Mouse (Mus musculus) left cerebral cortex, adult 11 months (tissue): Measurements from ENCODE around the gene Dmac2.

Experiments used
- DNase-seq: peaks from one replicate; pipeline ENCODE4 v3.0.0; 2022; ENCODE audit warnings: low spot score

Dmac2 gene

DNA sequence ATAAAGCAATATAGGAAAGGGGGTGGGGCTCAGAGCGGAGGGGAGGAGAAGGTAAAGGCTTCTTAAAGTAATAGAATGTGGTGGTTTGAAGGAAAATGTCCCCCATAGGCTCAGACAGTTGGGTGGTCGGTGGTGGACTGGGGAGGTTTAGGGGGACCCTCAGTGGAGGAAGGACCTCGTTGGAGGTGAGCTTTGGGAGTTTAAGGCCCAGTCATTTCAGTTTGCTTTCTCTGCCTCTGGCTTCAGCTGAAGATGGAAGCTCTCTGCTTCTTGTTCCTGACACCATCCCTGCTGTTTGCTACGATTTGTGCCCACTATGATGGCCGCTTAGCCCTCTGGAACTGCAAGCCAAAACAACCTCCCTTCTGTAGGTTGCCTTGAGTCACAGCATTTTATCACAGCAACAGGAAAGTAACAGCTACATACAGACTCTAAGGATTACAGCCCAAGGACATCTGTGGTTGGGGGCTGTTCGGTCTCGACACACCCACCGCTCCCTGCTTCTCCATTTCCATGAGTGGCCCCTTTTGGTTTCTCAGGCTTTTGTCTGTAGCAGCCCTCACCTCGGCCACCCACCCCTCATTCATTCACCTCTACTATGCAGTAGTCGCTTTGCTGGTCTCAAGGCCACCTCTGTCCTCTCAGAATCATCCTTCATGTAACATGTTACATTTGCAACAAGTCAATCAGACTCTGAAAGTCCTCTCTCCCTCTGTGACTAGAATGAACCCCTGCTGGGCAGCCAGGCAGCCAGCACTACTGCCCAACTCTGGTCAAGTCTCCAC is 1.6 kb upstream of the Dmac2 start:
- no peak for DNase-seq

- no peak for DNase-seq
These were observed 443 bp downstream of the Dmac2 start for GRCm38 (mm10) chr7:25619722-25619991.

DNA sequence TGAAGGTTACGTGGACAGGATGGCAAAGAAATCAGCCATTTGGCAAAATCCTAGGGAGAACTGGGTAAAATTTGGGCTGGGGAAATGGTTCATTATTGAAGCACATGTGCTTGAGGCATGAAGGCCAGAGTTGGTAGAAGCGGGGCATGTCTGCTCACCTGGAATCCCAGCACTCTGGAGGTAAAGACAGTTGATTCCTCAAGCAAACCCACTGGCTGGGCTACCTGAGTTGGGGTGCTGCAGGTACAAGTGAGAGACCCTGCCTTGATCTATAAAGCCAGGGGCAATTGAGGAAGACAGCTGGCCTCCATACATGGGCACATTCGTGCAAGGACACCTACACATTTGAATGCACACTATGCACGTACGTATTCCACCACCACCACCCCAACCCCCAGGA is 887 bp downstream of the Dmac2 start:
- no peak for DNase-seq

DNA sequence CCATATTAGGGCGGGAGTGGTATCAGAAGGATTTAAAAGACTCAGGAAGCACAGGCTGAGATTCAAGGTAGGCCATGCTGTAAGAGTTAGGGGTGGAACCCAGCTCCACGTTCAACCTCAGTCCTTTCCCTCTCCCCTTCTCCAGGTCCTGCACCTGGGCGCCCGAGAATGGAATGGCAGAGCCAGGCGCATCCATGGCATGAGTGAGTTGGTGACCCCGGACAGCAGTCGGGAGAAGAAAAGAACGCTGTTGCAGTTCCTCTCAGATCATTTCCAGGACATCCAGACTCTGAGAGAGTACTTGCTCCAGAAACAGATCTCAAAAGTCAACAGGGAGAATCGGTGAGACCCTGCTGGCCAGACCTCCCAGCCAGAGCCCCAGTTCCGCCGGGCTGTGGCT is 1.5 kb downstream of the Dmac2 start:
- DNase-seq, result no peak

- no peak for DNase-seq
These were observed 4.7 kb downstream of the Dmac2 start for GRCm38 (mm10) chr7:25623857-25624370.

GRCm38 (mm10) chr7:25624851-25625250 is 5.6 kb downstream of the Dmac2 start:
- no peak for DNase-seq

DNA sequence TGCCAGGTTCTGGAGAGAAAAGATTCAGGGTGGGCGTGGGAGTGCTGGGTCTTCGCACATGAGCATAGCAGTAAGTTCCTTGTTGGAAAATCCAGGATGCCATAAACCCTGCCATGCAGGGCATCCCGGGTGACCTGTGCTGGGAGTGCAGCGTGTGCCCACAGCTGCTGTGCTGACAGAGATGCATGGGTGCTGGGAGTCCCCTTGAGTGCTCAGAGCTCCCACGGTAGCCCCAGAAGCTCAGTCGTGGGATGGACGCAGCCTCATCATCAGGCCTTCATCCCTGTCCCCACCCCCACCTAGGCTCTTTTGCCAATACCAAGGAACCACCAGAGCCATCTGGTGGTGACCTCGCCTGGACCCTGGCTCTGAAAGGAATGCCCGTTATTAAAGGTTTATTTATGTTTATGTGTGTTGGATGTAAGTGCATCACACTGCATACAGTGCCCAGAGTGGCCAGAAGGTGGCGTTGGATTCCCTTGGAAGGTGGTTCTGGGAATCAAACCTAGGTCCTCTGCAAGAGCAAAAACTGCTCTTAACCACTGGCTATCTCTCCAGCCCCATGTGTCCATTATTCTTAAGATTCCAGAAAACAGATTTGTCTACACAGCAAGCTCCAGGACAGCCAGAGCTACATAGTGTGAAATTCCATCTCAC is 6.5 kb downstream of the Dmac2 start:
- no peak for DNase-seq

- DNase-seq, result no peak
These were observed 7.6 kb downstream of the Dmac2 start, which contains the start of gene B3gnt8 for GRCm38 (mm10) chr7:25626509-25627430. B3gnt8 (plus strand) TSS chr7:25626654.

DNA sequence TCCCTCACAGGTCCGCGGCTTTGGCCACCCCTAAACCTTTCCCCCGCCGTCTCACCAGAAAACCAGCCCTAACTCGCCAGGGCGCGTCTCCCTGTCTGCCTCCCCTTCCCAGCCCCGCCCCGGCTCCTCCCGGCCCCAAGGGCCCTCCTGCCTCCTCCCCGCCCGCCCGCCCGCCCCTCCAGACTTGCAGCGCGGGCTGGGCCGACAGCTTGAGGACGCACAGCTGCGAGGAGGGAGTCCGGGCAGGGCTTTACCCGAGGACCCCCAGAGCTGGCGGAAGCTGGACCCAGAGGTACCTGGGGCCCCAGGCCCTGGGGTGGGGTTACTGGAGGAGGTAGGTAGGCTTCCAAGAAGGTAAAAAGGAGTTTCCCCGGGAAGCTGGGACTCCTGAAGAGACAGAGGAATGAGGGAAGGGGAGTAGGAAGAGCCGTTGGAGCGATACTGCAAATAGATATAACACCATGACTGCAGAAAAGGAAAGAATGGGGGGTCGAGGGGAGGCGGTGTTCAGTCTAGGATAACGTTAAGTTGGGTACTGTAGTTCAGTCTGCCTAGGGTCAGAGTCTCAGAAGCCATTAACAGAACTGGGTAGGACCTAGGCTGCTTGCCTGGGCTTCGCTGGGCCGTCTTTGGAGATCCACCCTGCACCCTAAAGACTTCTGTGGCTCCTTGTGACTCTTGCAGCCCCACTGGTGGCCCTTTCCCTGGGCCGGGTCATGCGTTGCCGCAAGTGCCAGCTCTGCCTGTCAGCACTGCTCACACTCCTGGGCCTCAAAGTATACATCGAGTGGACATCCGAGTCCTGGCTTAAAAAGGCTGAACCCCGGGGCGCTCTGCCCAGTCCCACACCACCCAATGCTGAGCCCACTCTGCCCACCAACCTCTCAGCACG is 8.5 kb downstream of the Dmac2 start:
- no peak for DNase-seq

DNA sequence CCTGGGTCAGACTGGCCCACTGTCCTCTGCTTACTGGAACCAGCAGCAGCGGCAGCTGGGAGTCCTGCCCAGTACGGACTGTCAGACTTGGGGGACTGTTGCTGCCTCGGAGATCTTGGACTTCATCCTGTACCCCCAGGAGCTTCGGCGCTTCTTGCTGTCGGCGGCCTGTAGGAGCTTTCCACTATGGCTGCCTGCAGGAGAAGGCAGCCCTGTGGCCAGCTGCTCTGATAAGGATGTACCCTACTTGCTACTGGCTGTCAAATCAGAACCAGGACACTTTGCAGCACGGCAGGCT is 9.1 kb downstream of the Dmac2 start:
- DNase-seq, result no peak

- DNase-seq, result no peak
These were observed 13.5 kb downstream of the Dmac2 start for GRCm38 (mm10) chr7:25632679-25633078.

GRCm38 (mm10) chr7:25636373-25636772 is 17.2 kb downstream of the Dmac2 start:
- no peak for DNase-seq

DNA sequence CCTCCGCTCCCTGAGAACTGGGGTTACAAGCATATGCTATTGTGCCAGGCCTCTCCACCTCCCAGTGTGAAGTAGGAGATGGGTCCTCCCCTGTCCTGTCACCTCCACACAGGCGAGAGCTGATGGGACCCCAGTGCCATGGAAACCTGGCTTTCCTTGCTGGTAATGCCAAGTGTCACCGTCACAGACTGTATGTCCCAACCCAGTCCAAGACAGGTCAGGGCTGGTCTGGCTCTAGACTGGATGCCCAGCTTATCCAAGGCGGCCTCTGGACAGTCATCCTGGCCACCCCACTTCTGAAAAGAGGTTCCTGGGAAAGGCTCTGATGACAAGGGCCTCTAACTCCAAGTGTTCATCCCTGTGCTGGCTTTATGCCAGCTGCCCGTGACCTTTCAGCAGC is 17.9 kb downstream of the Dmac2 start:
- DNase-seq, result no peak

GRCm38 (mm10) chr7:25639754-25640153 is 20.5 kb downstream of the Dmac2 start:
- no peak for DNase-seq

GRCm38 (mm10) chr7:25644136-25644535 is 24.9 kb downstream of the Dmac2 start:
- DNase-seq, result no peak

GRCm38 (mm10) chr7:25644631-25645030 is 25.4 kb downstream of the Dmac2 start:
- DNase-seq, result no peak

DNA sequence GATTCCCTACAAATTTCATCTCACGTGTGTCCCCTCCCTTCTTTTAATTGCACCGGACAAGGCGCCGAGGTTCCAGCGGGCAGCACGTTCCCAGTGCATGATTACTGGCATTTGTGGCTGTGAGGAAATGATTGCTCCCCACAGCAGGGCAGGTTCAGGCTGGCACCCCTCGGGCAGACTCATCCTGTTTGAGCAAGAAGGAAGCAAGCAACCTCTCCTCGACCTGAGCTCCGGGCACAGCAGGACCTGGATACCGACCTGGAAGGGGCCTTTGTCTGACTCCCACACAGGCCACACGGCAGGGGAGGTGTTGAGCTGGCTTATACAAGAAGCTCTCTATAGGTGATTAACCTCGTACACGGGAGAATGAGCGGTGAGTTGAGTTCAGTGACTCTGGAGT is 25.9 kb downstream of the Dmac2 start:
- DNase-seq, result no peak

DNA sequence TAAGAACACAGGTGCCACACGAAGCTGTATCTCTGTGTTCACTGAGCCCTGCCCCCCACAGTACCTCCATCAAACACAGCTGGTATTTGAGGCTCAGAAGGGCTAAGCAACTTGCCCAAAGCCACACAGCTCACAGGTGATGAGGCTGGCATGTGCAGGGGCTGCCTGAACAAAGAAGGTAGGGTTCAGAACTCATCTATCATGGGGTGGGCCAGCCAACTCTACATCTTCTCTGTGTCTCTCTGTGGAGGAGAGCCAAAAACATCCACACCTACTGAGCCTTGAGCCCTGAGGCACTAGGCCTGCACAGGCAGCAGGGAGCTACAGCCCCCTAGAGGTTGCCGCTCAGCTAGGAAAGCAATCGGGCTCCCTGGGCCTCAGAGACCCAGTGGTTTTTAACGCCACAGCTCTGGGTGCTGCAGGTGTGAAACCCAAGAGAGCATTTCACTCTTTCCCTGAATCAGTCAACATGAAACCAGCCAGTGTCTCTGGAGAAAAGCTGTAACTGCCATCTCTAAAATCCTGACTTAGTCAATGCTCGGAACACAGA is 28.4 kb downstream of the Dmac2 start:
- no peak for DNase-seq

GRCm38 (mm10) chr7:25649839-25650238 is 30.6 kb downstream of the Dmac2 start:
- no peak for DNase-seq

DNA sequence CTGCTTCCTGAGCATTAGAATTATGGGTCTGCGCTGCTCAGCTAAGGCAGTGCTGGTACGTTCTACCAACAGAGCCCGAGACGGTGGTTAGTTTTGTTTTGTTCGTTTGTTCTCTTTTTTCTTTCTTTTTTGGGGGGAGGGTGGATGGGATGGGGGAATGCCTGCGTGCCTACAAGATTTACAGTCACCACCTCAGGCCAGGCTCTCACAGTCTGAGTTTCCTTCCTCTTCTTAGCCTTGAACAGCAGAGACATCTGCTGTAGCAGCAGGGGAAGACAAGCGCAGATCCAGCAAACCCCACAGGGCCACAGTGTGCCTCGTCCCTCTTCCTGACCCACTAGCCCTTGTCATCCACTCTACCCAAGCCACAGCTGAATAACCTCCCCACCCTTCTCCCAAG is 32.1 kb downstream of the Dmac2 start:
- no peak for DNase-seq

GRCm38 (mm10) chr7:25652244-25652759 is 33.1 kb downstream of the Dmac2 start:
- DNase-seq, result no peak
